Mouse (Mus musculus) erythroblast, embryonic 14.5 days (primary cell): ENCODE results near the gene Kdm3a.

Source experiments
- GATA1 ChIP-seq: IDR thresholded peaks from 2 replicates; pipeline ENCODE4 v1.6.1; 2012; ENCODE audit warnings: low read length, inconsistent platforms, mixed read lengths
- TAL1 ChIP-seq: IDR thresholded peaks from 3 replicates; pipeline ENCODE4 v1.6.1; 2012; ENCODE audit warnings: low read length, inconsistent platforms, mixed read lengths

DNA sequence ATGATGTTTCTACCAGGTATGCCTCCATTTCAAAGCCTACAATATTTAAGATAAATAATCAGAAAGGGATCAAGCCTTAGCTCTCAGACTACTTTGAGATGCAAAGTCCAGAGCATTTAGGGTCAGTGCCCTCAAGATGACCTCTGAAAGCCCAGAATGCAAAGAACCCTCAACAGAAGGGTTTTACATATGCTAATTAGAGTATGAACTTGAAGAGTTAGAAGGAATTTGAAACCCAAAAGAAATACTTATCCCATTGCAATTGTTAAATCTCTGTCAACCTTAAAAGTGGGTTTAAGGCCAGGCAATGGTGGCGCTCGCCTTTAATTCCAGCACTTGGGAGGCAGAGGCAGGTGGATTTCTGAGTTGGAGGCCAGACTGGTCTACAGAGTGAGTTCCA lies 6.8 kb downstream of the Kdm3a start:
- TF ChIP-seq TAL1 (no peak), GATA1 (no peak)
